Mouse (Mus musculus) intestine, postnatal 0 days (tissue): ENCODE measurements around the gene Dlgap5. TPM values are rescaled to one million over a fixed set of nuclear protein-coding genes. Genes with fewer than 3 reads are reported as not detected.
"Not testable (repeated sequence)": the region's sequence is repeated elsewhere in the genome, so short reads cannot be mapped to it uniquely, and the experiment has no call there.

ENCODE experiments used
- ATAC-seq: fragments of 200-750 bp; cut with Nextera tagmentation; 2 replicates; pipeline ENCODE4 v1.8.0; 2017; ENCODE audit warnings: mild to moderate bottlenecking, moderate TSS enrichment, moderate library complexity
- H3K27ac ChIP-seq: fragments of 300-500 bp; sonication (generic); 2 replicates; pipeline ENCODE4 v1.5.1; 2014; ENCODE audit warnings: mild to moderate bottlenecking, low read depth, low read length, moderate library complexity
- H3K27me3 ChIP-seq: fragments of 300-500 bp; sonication (generic); replicated peaks from 2 replicates; pipeline ENCODE4 v1.6.1; 2014; ENCODE audit warnings: low read length, mixed read lengths; ENCODE audit not compliant: control insufficient read depth, insufficient read depth
- H3K36me3 ChIP-seq: fragments of 300-500 bp; sonication (generic); 2 replicates; pipeline ENCODE4 v1.6.1; 2014; ENCODE audit warnings: mild to moderate bottlenecking, moderate library complexity; ENCODE audit not compliant: control insufficient read depth, insufficient read depth
- H3K4me1 ChIP-seq: fragments of 300-500 bp; sonication (generic); replicated peaks from 2 replicates; pipeline ENCODE4 v1.6.1; 2014; ENCODE audit warnings: antibody characterized with exemption, low read length, mixed read lengths; ENCODE audit not compliant: control insufficient read depth, insufficient read depth
- H3K4me2 ChIP-seq: fragments of 300-500 bp; sonication (generic); replicated peaks from 2 replicates; pipeline ENCODE4 v1.6.1; 2014; ENCODE audit warnings: low read depth, mild to moderate bottlenecking, moderate library complexity
- H3K4me3 ChIP-seq: fragments of 300-500 bp; sonication (generic); 2 replicates; pipeline ENCODE4 v1.5.1; 2014; ENCODE audit warnings: low read depth, low read length
- H3K9ac ChIP-seq: fragments of 300-500 bp; sonication (generic); 2 replicates; pipeline ENCODE4 v1.6.1; 2014; ENCODE audit warnings: mild to moderate bottlenecking, low read depth, low read length
- H3K9me3 ChIP-seq: fragments of 300-500 bp; sonication (generic); 2 replicates; pipeline ENCODE4 v1.6.1; 2016; ENCODE audit warnings: mixed run types; ENCODE audit not compliant: control insufficient read depth
- CTCF ChIP-seq: sonication (generic); IDR thresholded peaks from 2 replicates; pipeline ENCODE4 v1.5.1; 2016; ENCODE audit warnings: low read depth, mild to moderate bottlenecking, control low read depth, antibody characterized with exemption, moderate library complexity
- WGBS: fragments of 180-500 bp; shearing (Covaris S2); extraction: QIAGEN DNeasy Blood & Tissue Kit; methylation state at CpG from one replicate; pipeline ENCODE4 v1.1.7; 2014; 5-methylcytosine and 5-hydroxymethylcytosine counted together
- polyA plus RNA-seq: library from polyadenylated mRNA; unstranded; fragments of >200 nt; fragmentation: Nextera tagmentation; extraction: Ambion mirVana; gene quantifications from 2 replicates; pipeline ENCODE4 v1.2.1, GENCODE M21; 2015

Dlgap5 gene
- polyA plus RNA-seq, 1 experiment from 2014 or later, result 6.3 TPM

DNA sequence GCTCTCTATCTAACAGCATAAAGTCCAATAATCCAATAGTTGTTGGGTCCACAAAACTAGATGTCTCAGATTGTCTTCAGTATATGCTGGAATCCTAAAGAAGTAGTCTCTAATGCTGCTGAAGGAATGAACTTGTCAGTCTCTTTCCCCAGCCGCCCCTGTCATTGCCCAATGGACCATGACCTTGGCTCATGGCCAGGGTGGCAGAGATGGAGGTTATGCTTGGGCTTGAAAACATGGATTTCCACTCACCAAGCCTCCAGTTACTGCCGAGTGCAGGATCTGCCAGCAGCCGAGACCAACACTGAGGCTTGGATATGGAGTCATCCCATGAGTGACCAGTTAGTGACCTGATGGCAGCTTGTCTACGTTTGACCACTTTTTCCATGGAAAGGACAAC lies 41.3 kb upstream of the Dlgap5 start:
- WGBS, result 91% methylated on average over 4 of the region's 4 CpGs
- H3K36me3 ChIP-seq, result no peaks in the 10 kb centered on the region
- TF ChIP-seq CTCF, result no peak
- no peak overlapping the region for H3K27ac ChIP-seq
- no peaks in the 10 kb centered on the region for H3K9me3 ChIP-seq
- no peak overlapping the region for H3K9ac ChIP-seq
- ATAC-seq, result no peak
- H3K4me1 ChIP-seq, result no peaks in the 10 kb centered on the region; the same call in 1 of the 2 replicates
- H3K4me3 ChIP-seq, result no peak overlapping the region
- no peaks in the 10 kb centered on the region for H3K27me3 ChIP-seq
- H3K4me2 ChIP-seq, result no peak overlapping the region

DNA sequence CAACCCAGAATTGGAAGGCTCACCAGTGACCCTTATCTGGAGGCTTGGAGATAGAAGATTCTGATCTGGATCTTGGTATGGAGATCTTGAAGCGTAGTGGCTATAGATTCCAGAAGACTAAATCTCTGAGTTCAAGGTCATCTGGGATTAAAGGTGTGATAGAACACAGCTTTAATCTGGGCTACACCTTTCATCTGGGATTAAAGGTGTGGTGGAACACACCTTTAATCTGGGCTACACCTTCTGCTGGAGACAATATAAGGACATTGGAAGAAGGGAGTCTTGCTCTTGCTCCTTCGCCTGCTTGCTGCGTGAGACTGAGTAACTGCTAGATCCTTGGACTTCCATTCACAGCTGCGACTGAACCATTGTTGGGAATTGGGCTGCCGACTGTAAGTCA lies 31.9 kb upstream of the Dlgap5 start, which contains the start of gene Fbxo34:
Gene Fbxo34, plus strand, starts transcription at position 301 of the 400 bp plus-strand sequence.
- not testable (repeated sequence) for H3K9me3 ChIP-seq, H3K4me3 ChIP-seq, H3K36me3 ChIP-seq, H3K27me3 ChIP-seq, H3K9ac ChIP-seq, H3K4me2 ChIP-seq, H3K27ac ChIP-seq, H3K4me1 ChIP-seq, ATAC-seq
- 81% methylated on average over 2 of the region's 5 CpGs for WGBS

DNA sequence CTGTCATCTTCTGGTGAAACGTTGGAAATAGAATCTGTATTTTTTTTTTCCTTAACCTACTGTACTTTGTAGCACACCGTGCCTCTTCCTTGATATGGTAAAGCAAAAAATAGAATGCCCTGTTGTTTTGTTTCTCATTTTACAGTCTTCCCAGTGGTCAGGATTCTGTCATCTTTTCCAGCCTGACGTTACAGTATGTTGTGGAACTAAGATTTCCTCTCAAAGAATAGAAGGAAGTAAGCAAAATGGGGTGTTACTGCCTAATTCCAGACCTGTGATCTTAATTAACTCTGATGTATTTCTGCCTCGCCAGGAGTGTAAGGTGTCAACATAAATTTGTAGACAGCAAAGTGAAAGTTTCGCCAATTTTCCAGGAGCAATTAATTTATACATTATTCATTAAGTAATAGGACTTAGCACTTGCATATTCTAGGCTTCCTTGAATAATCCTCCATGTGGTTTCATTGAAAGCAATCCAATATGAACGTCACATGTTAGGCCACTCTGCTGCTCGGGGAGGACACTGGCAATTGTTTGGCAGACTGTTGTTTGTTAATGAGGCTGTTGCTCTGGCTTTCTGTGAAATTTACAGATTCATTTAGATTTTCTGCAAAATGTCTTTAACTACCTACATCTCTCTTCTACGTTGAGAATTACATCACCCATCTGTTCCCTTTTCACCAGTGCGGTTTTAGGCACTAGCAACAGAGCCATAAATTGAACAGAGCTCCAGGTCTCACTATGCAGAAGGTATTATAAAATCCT lies 27.3 kb upstream of the Dlgap5 start:
- Histone ChIP-seq H3K27me3 (no peaks in the 10 kb centered on the region), H3K36me3 (no peaks in the 10 kb centered on the region), H3K4me2 (no peak overlapping the region), H3K4me3 (no peak overlapping the region), H3K9me3 (no peaks in the 10 kb centered on the region), H3K27ac (no peak overlapping the region), H3K9ac (no peak overlapping the region), H3K4me1 (no peaks in the 10 kb centered on the region)
- no peak for ATAC-seq
- no peak for TF ChIP-seq CTCF
- 65% methylated on average over 9 of the region's 9 CpGs for WGBS

DNA sequence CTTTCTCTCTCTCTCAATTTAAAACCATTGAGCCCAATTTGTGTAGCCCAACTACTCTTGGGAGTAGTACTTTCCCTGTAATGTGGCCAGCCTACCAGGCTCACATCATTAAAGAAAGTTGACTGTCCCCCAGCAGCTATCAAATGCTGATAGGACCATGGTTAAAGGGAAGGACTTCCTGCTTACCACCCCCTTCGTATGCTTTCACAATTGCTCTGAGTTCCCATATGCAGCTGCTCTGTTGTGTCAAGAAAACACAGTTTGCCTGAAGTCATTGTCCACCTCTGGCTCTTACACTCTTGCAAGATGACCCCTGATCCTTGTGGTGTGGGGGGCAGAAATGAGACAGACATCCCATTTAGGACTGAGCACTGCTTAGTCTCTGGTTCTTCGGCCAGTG lies 26.7 kb upstream of the Dlgap5 start:
- no peaks in the 10 kb centered on the region for H3K27me3 ChIP-seq
- H3K4me2 ChIP-seq, result no peak overlapping the region
- WGBS, result 66% methylated on average over 2 of the region's 2 CpGs
- H3K9me3 ChIP-seq, result no peaks in the 10 kb centered on the region
- no peak for ATAC-seq
- H3K4me3 ChIP-seq, result no peak overlapping the region
- H3K36me3 ChIP-seq, result no peaks in the 10 kb centered on the region
- no peak overlapping the region for H3K9ac ChIP-seq
- H3K27ac ChIP-seq, result no peak overlapping the region
- TF ChIP-seq CTCF, result no peak
- no peaks in the 10 kb centered on the region for H3K4me1 ChIP-seq

DNA sequence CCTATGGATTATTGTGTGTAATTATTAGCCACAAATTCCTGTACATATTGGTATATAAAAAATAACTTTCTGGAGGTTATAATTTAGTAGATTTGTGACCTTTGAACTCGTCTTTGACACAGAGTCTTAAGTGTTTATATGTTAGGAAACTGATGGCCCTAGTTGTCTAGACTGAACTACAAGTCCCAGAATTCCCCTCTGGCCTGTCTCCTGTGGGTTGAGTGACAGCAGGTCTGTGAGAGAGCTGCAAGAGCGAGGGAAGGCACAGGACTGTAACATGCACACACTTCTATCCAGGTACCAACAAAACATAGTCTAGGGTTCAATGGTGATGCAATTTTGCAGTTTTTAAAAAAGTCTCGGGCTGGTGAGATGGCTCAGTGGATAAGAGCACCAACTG lies 20.7 kb upstream of the Dlgap5 start:
- ATAC-seq, result no peak
- no peaks in the 10 kb centered on the region for H3K9me3 ChIP-seq
- 69% methylated on average over 3 of the region's 3 CpGs for WGBS

DNA sequence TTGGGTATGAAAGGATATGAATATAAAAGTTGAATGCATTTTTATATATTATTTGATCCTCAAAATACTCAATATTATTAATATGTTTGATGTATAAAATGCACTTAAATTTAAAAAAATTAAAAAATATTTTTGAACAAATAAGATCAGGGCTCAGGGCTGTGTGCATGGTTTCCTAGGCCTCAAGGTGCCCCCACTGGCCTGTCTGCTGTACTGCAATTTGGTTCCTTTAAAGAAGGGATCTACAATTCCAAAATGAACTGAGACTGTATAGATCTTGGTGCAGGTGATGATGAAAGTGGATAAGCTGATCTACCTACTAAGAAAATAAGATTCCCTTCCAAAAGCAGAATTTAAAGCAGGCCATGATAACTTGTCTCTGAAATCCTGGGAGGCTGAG lies 14.8 kb upstream of the Dlgap5 start:
- Histone ChIP-seq H3K9ac (no peak overlapping the region), H3K9me3 (no peaks in the 10 kb centered on the region), H3K4me1 (no peaks in the 10 kb centered on the region), H3K36me3 (no peaks in the 10 kb centered on the region), H3K27ac (no peak overlapping the region), H3K27me3 (no peaks in the 10 kb centered on the region), H3K4me3 (no peak overlapping the region), H3K4me2 (no peak overlapping the region)
- peak; percentile 53 for TF ChIP-seq CTCF
- ATAC-seq, result no peak

More for the DNA sequence above, 20.7 kb upstream of the Dlgap5 start:
- no peaks in the 10 kb centered on the region for H3K36me3 ChIP-seq
- no peak overlapping the region for H3K9ac ChIP-seq
- no peaks in the 10 kb centered on the region for H3K4me1 ChIP-seq
- H3K27me3 ChIP-seq, result no peaks in the 10 kb centered on the region
- no peak overlapping the region for H3K27ac ChIP-seq
- no peak overlapping the region for H3K4me3 ChIP-seq
- no peak overlapping the region for H3K4me2 ChIP-seq
- no peak for TF ChIP-seq CTCF
